12 mouse cellular contexts compared by ENCODE assay signal in genomic region chr16:18268182-18268581, GRCm38 (mm10). TPM values are rescaled to one million over a fixed set of nuclear protein-coding genes. Genes with fewer than 3 reads are reported as not detected.
DNase-seq lines count a peak whose midpoint lies in the region; ATAC-seq and TF ChIP-seq lines count a peak whose summit lies in the region.
"Had no signal": no experiment of that assay in that cellular context is flagged by ENCODE, and none has a peak within 500 bp of the region (broad histone marks: within the 10 kb centered on the region; RNA-seq: fewer than 3 reads in every experiment).

No protein-coding gene starts in this region.

- H3K9me3 ChIP-seq in midbrain, embryonic 14.5 days (ENCODE audit: control insufficient read depth, low read length) = no peaks in the 10 kb centered on the region
- H3K9me3 ChIP-seq in midbrain, embryonic 13.5 days = no peaks in the 10 kb centered on the region
- no peaks in the 10 kb centered on the region for H3K9me3 ChIP-seq in stomach, postnatal 0 days (ENCODE audit: control insufficient read depth, low read length)
- H3K9me3 ChIP-seq: heart, embryonic 15.5 days; limb, embryonic 12.5 days had no signal

- DNase-seq in heart, adult 11 months = peak; percentile 24
- no peak for DNase-seq in heart, postnatal 25 days (ENCODE audit: low spot score)
- peak; percentile 45 for DNase-seq in midbrain, embryonic 14.5 days
- peak; percentile 70 for DNase-seq in ZHBTc4 (ENCODE audit: low read depth, low spot score)
- DNase-seq in stomach, postnatal 0 days (ENCODE audit: low spot score) = no peak
- DNase-seq in cerebellum, postnatal 14 days = no peak
- DNase-seq in layer of hippocampus, postnatal 10 days (ENCODE audit: low spot score in 2 of 2) = no peak

- 91% methylated on average over 5 of the region's 5 CpGs for WGBS in midbrain, embryonic 14.5 days
- WGBS in midbrain, embryonic 13.5 days = 92% methylated on average over 5 of the region's 5 CpGs
- WGBS in stomach, postnatal 0 days = 75% methylated on average over 5 of the region's 5 CpGs

- no peak overlapping the region for H3K4me3 ChIP-seq in midbrain, embryonic 14.5 days (replicated peaks; ENCODE audit: low read depth, low read length)
- H3K4me3 ChIP-seq in midbrain, embryonic 13.5 days (replicated peaks) = no peak overlapping the region
- no peak overlapping the region for H3K4me3 ChIP-seq in stomach, postnatal 0 days (ENCODE audit: low read depth, low read length)
- H3K4me3 ChIP-seq: heart, embryonic 15.5 days; limb, embryonic 12.5 days had no signal

- H3K9ac ChIP-seq in midbrain, embryonic 14.5 days (replicated peaks; ENCODE audit: low read length) = no peak overlapping the region
- H3K9ac ChIP-seq in midbrain, embryonic 13.5 days (replicated peaks) = no peak overlapping the region
- no peak overlapping the region for H3K9ac ChIP-seq in stomach, postnatal 0 days (ENCODE audit: low read length)
- H3K9ac ChIP-seq: heart, embryonic 15.5 days; limb, embryonic 12.5 days had no signal

- peaks cover 88% of the 10 kb centered on the region for H3K36me3 ChIP-seq in midbrain, embryonic 14.5 days (ENCODE audit: control insufficient read depth, insufficient read depth, low read length)
- peaks cover 87% of the 10 kb centered on the region for H3K36me3 ChIP-seq in midbrain, embryonic 13.5 days
- H3K36me3 ChIP-seq in stomach, postnatal 0 days (ENCODE audit: control insufficient read depth, insufficient read depth, low read length) = peaks cover 13% of the 10 kb centered on the region

- H3K4me1 ChIP-seq in midbrain, embryonic 14.5 days (ENCODE audit: control insufficient read depth, insufficient read depth, low read length) = no peaks in the 10 kb centered on the region
- no peaks in the 10 kb centered on the region for H3K4me1 ChIP-seq in midbrain, embryonic 13.5 days (replicated peaks)
- no peaks in the 10 kb centered on the region for H3K4me1 ChIP-seq in stomach, postnatal 0 days (replicated peaks; ENCODE audit: control insufficient read depth, insufficient read depth)
- H3K4me1 ChIP-seq: heart, embryonic 15.5 days; limb, embryonic 12.5 days had no signal

- intact Hi-C loops in heart, postnatal 25 days (cut with DNase I) = no loop called here

- no peaks in the 10 kb centered on the region for H3K27me3 ChIP-seq in midbrain, embryonic 14.5 days (ENCODE audit: control insufficient read depth, insufficient read depth, low read length)
- no peaks in the 10 kb centered on the region for H3K27me3 ChIP-seq in midbrain, embryonic 13.5 days
- no peaks in the 10 kb centered on the region for H3K27me3 ChIP-seq in stomach, postnatal 0 days (ENCODE audit: control insufficient read depth, insufficient read depth, low read length)
- H3K27me3 ChIP-seq: heart, embryonic 15.5 days; limb, embryonic 12.5 days had no signal

- no peak for ATAC-seq in midbrain, embryonic 14.5 days (ENCODE audit: low FRiP score, low TSS enrichment)
- ATAC-seq in midbrain, embryonic 13.5 days = no peak
- ATAC-seq in stomach, postnatal 0 days (ENCODE audit: low FRiP score, low TSS enrichment) = no peak

- no peak overlapping the region for H3K4me2 ChIP-seq in midbrain, embryonic 14.5 days (ENCODE audit: low read length)
- H3K4me2 ChIP-seq in midbrain, embryonic 13.5 days (replicated peaks) = no peak overlapping the region
- H3K4me2 ChIP-seq in stomach, postnatal 0 days (replicated peaks; ENCODE audit: low read depth) = no peak overlapping the region
- H3K4me2 ChIP-seq: heart, embryonic 15.5 days; limb, embryonic 12.5 days had no signal

- TF ChIP-seq CTCF in stomach, postnatal 0 days (IDR thresholded peaks at IDR 0.05; ENCODE audit: low read depth) = peak; percentile 58

- no peak overlapping the region for H3K27ac ChIP-seq in midbrain, embryonic 14.5 days (replicated peaks; ENCODE audit: low read depth, low read length)
- H3K27ac ChIP-seq in midbrain, embryonic 13.5 days = no peak overlapping the region
- no peak overlapping the region for H3K27ac ChIP-seq in stomach, postnatal 0 days (replicated peaks)
- H3K27ac ChIP-seq: heart, embryonic 15.5 days; limb, embryonic 12.5 days had no signal

- no peak for TF ChIP-seq EP300 in stomach, postnatal 0 days (optimal IDR thresholded peaks at IDR 0.05)

RNA-seq across cellular contexts. Expression of gene Gm49776, which starts 10.1 kb away (rescaled TPM):
- not detected for total RNA-seq in heart, postnatal 25 days (2021)
- polyA plus RNA-seq in midbrain, embryonic 14.5 days (2014; fragmentation: Nextera tagmentation; extraction: Ambion mirVana) = 0.86 and 3.3 TPM in 2 replicates
- not detected in 2 replicates for polyA plus RNA-seq in midbrain, embryonic 13.5 days (2015; fragmentation: Nextera tagmentation; extraction: Ambion mirVana)
- 0.67 and 1.8 TPM in 2 replicates for polyA plus RNA-seq in stomach, postnatal 0 days (2015; fragmentation: Nextera tagmentation; extraction: Ambion mirVana)
- not detected for total RNA-seq in layer of hippocampus, postnatal 10 days (2021)
- polyA plus RNA-seq: kidney, embryonic 16.5 days; neural tube, embryonic 14.5 days had no signal

RNA-seq across cellular contexts. Expression of gene Ranbp1, which starts 19.6 kb away (rescaled TPM):
- 10 to 100 TPM; 42.7 to 43.0 TPM for total RNA-seq in heart, postnatal 25 days (2021)
- 451 and 457 TPM in 2 replicates for polyA plus RNA-seq in midbrain, embryonic 14.5 days (2014; fragmentation: Nextera tagmentation; extraction: Ambion mirVana)
- 519 and 564 TPM in 2 replicates for polyA plus RNA-seq in midbrain, embryonic 13.5 days (2015; fragmentation: Nextera tagmentation; extraction: Ambion mirVana)
- 236 and 273 TPM in 2 replicates for polyA plus RNA-seq in stomach, postnatal 0 days (2015; fragmentation: Nextera tagmentation; extraction: Ambion mirVana)
- total RNA-seq in layer of hippocampus, postnatal 10 days (2021) = 100 to 1,000 TPM; 133 to 147 TPM

RNA-seq across cellular contexts. Expression of gene Trmt2a, which starts 19.7 kb away (rescaled TPM):
- total RNA-seq in heart, postnatal 25 days (2021) = 10 to 100 TPM; 21.5 to 22.5 TPM
- 80.2 and 81.3 TPM in 2 replicates for polyA plus RNA-seq in midbrain, embryonic 14.5 days (2014; fragmentation: Nextera tagmentation; extraction: Ambion mirVana)
- 100 and 115 TPM in 2 replicates for polyA plus RNA-seq in midbrain, embryonic 13.5 days (2015; fragmentation: Nextera tagmentation; extraction: Ambion mirVana)
- 35.4 and 39.8 TPM in 2 replicates for polyA plus RNA-seq in stomach, postnatal 0 days (2015; fragmentation: Nextera tagmentation; extraction: Ambion mirVana)
- 10 to 100 TPM; 54.4 to 65.1 TPM for total RNA-seq in layer of hippocampus, postnatal 10 days (2021)

RNA-seq across cellular contexts. Expression of gene Dgcr8, which starts 20.9 kb away (rescaled TPM):
- total RNA-seq in heart, postnatal 25 days (2021) = 10 to 100 TPM; 13.8 to 15.4 TPM
- 32.7 and 40.0 TPM in 2 replicates for polyA plus RNA-seq in midbrain, embryonic 14.5 days (2014; fragmentation: Nextera tagmentation; extraction: Ambion mirVana)
- polyA plus RNA-seq in midbrain, embryonic 13.5 days (2015; fragmentation: Nextera tagmentation; extraction: Ambion mirVana) = 36.3 and 39.7 TPM in 2 replicates
- polyA plus RNA-seq in stomach, postnatal 0 days (2015; fragmentation: Nextera tagmentation; extraction: Ambion mirVana) = 8.1 and 8.4 TPM in 2 replicates
- 10 to 100 TPM; 39.1 to 41.4 TPM for total RNA-seq in layer of hippocampus, postnatal 10 days (2021)

RNA-seq across cellular contexts. Expression of gene Zdhhc8, which starts 33.2 kb away (rescaled TPM):
- 10 to 100 TPM; 22.4 to 24.1 TPM for total RNA-seq in heart, postnatal 25 days (2021)
- 13.8 and 13.9 TPM in 2 replicates for polyA plus RNA-seq in midbrain, embryonic 14.5 days (2014; fragmentation: Nextera tagmentation; extraction: Ambion mirVana)
- polyA plus RNA-seq in midbrain, embryonic 13.5 days (2015; fragmentation: Nextera tagmentation; extraction: Ambion mirVana) = 10.1 and 11.9 TPM in 2 replicates
- polyA plus RNA-seq in stomach, postnatal 0 days (2015; fragmentation: Nextera tagmentation; extraction: Ambion mirVana) = 6.8 and 7.8 TPM in 2 replicates
- 10 to 100 TPM; 73.9 to 75.1 TPM for total RNA-seq in layer of hippocampus, postnatal 10 days (2021)

Comparison
In these comparisons a context has a peak if more than half of its experiments do, and no peak if none do; other contexts are left out.
1. DNase-seq: peak in heart, adult 11 months (single experiment), midbrain, embryonic 14.5 days (single experiment) and ZHBTc4 (single experiment); none in heart, postnatal 25 days (single experiment), stomach, postnatal 0 days (single experiment), cerebellum, postnatal 14 days (0 of 2) and layer of hippocampus, postnatal 10 days (0 of 2).